Mouse (Mus musculus): ENCODE measurements at regions not wholly inside any gene's neighbourhood (a gene's known extent, or its start where the extent isn't known, plus 50 kb on each side); places are given as distances from the start of the nearest gene placed in this dataset.

GRCm38 (mm10) chr17:73012356-73012755, 94.3 kb downstream of the Lbh start:
- Histone ChIP-seq H3K27ac (ENCODE audit: insufficient read depth, low read depth) (no peak overlapping the region), H3K9ac (ENCODE audit: insufficient read depth, low read depth) (no peak overlapping the region), H3K79me2 (replicated peaks; ENCODE audit: control insufficient read depth, extremely low read depth, insufficient read depth, poor library complexity, severe bottlenecking) (no peaks in the 10 kb centered on the region), H3K9me3 (replicated peaks; ENCODE audit: low read length) (no peaks in the 10 kb centered on the region), H3K4me1 (ENCODE audit: control insufficient read depth in 1 of 2, insufficient read depth in 2 of 2) (peaks cover 0 to 23% of the 10 kb centered on the region in 2 experiments; a peak in 2 of 4 replicates), H3K4me2 (ENCODE audit: insufficient read depth, low read depth, poor library complexity, severe bottlenecking) (no peak overlapping the region), H3K4me3 (replicated peaks in 1 of 3; ENCODE audit: low read depth in 2 of 3, low read length in 2 of 3, poor library complexity in 1 of 3) (no peak overlapping the region), H3K27me3 (replicated peaks) (no peaks in the 10 kb centered on the region), H3K36me3 (replicated peaks in 1 of 2; ENCODE audit: control insufficient read depth in 1 of 2, insufficient read depth in 1 of 2, low read length in 1 of 2) (no peaks in the 10 kb centered on the region)
- no peak for DNase-seq (ENCODE audit: extremely low read depth)
- TF ChIP-seq CHD1 (IDR thresholded peaks at IDR 0.05; ENCODE audit: low read depth, low read length) (no peak), TCF12 (IDR thresholded peaks at IDR 0.05; ENCODE audit: low read depth, low read length) (no peak), JUND (conservative IDR thresholded peaks at IDR 0.05; ENCODE audit: low read depth, low read length) (no peak), CHD2 (IDR thresholded peaks at IDR 0.05; ENCODE audit: low read length) (no peak), POLR2A (IDR thresholded peaks at IDR 0.05; ENCODE audit: low read depth, low read length) (no peak), MXI1 (IDR thresholded peaks at IDR 0.05; ENCODE audit: low read depth, low read length) (no peak), MYC (IDR thresholded peaks at IDR 0.05; ENCODE audit: low read depth, low read length) (no peak), USF2 (conservative IDR thresholded peaks at IDR 0.05; ENCODE audit: low read depth, low read length) (no peak), EP300 (IDR thresholded peaks at IDR 0.05; ENCODE audit: low read length) (no peak), TBP (conservative IDR thresholded peaks at IDR 0.05; ENCODE audit: low read depth, low read length) (no peak), UBTF (IDR thresholded peaks at IDR 0.05; ENCODE audit: low read depth, low read length) (no peak), BHLHE40 (IDR thresholded peaks at IDR 0.05; ENCODE audit: low read depth, low read length) (no peak), SMC3 (IDR thresholded peaks at IDR 0.05; ENCODE audit: low read depth, low read length) (no peak), USF1 (IDR thresholded peaks at IDR 0.05; ENCODE audit: low read depth, low read length) (no peak), E2F4 (IDR thresholded peaks at IDR 0.05; ENCODE audit: insufficient replicate concordance, low read depth, low read length) (no peak), IRF4 (IDR thresholded peaks at IDR 0.05; ENCODE audit: low read depth, low read length) (no peak), ZNF384 (IDR thresholded peaks at IDR 0.05; ENCODE audit: low read depth, low read length) (no peak), NRF1 (IDR thresholded peaks at IDR 0.05; ENCODE audit: low read depth, low read length) (no peak), NELFE (IDR thresholded peaks at IDR 0.05; ENCODE audit: low read depth, low read length) (no peak), RAD21 (IDR thresholded peaks at IDR 0.05; ENCODE audit: low read depth, low read length) (no peak)
- in situ Hi-C loops (cut with MboI; ENCODE audit: low pct_ligation_motif_present, low pct_unique_long_range_greater_than_20kb, low sequenced_read_pairs) (no loop called here), dilution Hi-C loops (cut with MboI; ENCODE audit: extremely low pct_ligation_motif_present, extremely low pct_unique_long_range_greater_than_20kb, low sequenced_read_pairs) (no loop called here)

GRCm38 (mm10) chr17:73012954-73013353, 94.8 kb upstream of the Lclat1 start:
- no peaks in the 10 kb centered on the region for H3K79me2 ChIP-seq (replicated peaks; ENCODE audit: control insufficient read depth, extremely low read depth, insufficient read depth, poor library complexity, severe bottlenecking)
- H3K27me3 ChIP-seq (replicated peaks): no peaks in the 10 kb centered on the region
- no peak overlapping the region for H3K9ac ChIP-seq (ENCODE audit: insufficient read depth, low read depth)
- dilution Hi-C loops (cut with MboI; ENCODE audit: extremely low pct_ligation_motif_present, extremely low pct_unique_long_range_greater_than_20kb, low sequenced_read_pairs) (no loop called here), in situ Hi-C loops (cut with MboI; ENCODE audit: low pct_ligation_motif_present, low pct_unique_long_range_greater_than_20kb, low sequenced_read_pairs) (no loop called here)
- no peaks in the 10 kb centered on the region for H3K36me3 ChIP-seq (replicated peaks in 1 of 2; ENCODE audit: control insufficient read depth in 1 of 2, insufficient read depth in 1 of 2, low read length in 1 of 2)
- TF ChIP-seq USF2 (conservative IDR thresholded peaks at IDR 0.05; ENCODE audit: low read depth, low read length) (no peak), KAT2A (IDR thresholded peaks at IDR 0.05; ENCODE audit: insufficient replicate concordance, low read length) (no peak), ZMIZ1 (IDR thresholded peaks at IDR 0.05; ENCODE audit: low read depth, low read length) (no peak), ZKSCAN1 (IDR thresholded peaks at IDR 0.05; ENCODE audit: borderline replicate concordance, low read depth, low read length) (no peak), ELF1 (IDR thresholded peaks at IDR 0.05; ENCODE audit: low read depth, low read length) (no peak), BHLHE40 (IDR thresholded peaks at IDR 0.05; ENCODE audit: low read depth, low read length) (no peak), IRF4 (IDR thresholded peaks at IDR 0.05; ENCODE audit: low read depth, low read length) (no peak), RAD21 (IDR thresholded peaks at IDR 0.05; ENCODE audit: low read depth, low read length) (no peak), RCOR1 (conservative IDR thresholded peaks at IDR 0.05; ENCODE audit: low read depth, low read length) (no peak), CHD1 (IDR thresholded peaks at IDR 0.05; ENCODE audit: low read depth, low read length) (no peak), GABPA (IDR thresholded peaks at IDR 0.05; ENCODE audit: insufficient replicate concordance, low read depth, low read length) (no peak), ETS1 (conservative IDR thresholded peaks at IDR 0.05; ENCODE audit: low read depth, low read length) (no peak), CHD2 (IDR thresholded peaks at IDR 0.05; ENCODE audit: low read length) (no peak)
- H3K9me3 ChIP-seq (replicated peaks; ENCODE audit: low read length): no peaks in the 10 kb centered on the region
- H3K4me1 ChIP-seq (ENCODE audit: control insufficient read depth in 1 of 2, insufficient read depth in 2 of 2): peaks cover 0 to 23% of the 10 kb centered on the region in 2 experiments; a peak in 2 of 4 replicates
- H3K4me2 ChIP-seq (ENCODE audit: insufficient read depth, low read depth, poor library complexity, severe bottlenecking): no peak overlapping the region; the same call in 1 of the 2 replicates
- H3K4me3 ChIP-seq (replicated peaks in 1 of 3; ENCODE audit: low read depth in 2 of 3, low read length in 2 of 3, poor library complexity in 1 of 3): no peak overlapping the region
- DNase-seq (ENCODE audit: extremely low read depth): no peak
- no peak overlapping the region for H3K27ac ChIP-seq (ENCODE audit: insufficient read depth, low read depth)
